In genomic region chr14:122983226-122984215, GRCm38 (mm10) we compare ENCODE assay signal across 8 mouse cellular contexts. TPM values are rescaled to one million over a fixed set of nuclear protein-coding genes. Genes with fewer than 3 reads are reported as not detected.
DNase-seq lines count a peak whose midpoint lies in the region; ATAC-seq and TF ChIP-seq lines count a peak whose summit lies in the region.

Gene Tmtc4 (minus strand): TSS chr14:122984035.

- TF ChIP-seq CTCF in heart, adult 2 months (IDR thresholded peaks at IDR 0.05): no peak

- H3K4me2 ChIP-seq in embryonic facial prominence, embryonic 14.5 days (ENCODE audit: low read depth, low read length): peak within 1 kb of the TSS; percentile 92
- H3K4me2 ChIP-seq in limb, embryonic 13.5 days (replicated peaks): peak within 1 kb of the TSS; percentile 89
- H3K4me2 ChIP-seq in midbrain, embryonic 16.5 days (ENCODE audit: low read length): peak within 1 kb of the TSS; percentile 75

- DNase-seq in 3134 (ENCODE audit: extremely low read depth, insufficient read length, low spot score): peak; percentile 89
- DNase-seq in adrenal gland, postnatal 4 days (ENCODE audit: low spot score in 2 of 2): peak; percentile 86 to 89
- DNase-seq in embryonic facial prominence, embryonic 14.5 days (ENCODE audit: low spot score): peak; percentile 99
- DNase-seq in heart, adult 2 months: peak; percentile 96 to 97
- DNase-seq in kidney, adult 8-10 months: peak; percentile 95
- DNase-seq in spleen, postnatal 14 days (ENCODE audit: low spot score in 2 of 2): peak; percentile 77 to 80

- H3K4me1 ChIP-seq in embryonic facial prominence, embryonic 14.5 days (ENCODE audit: control insufficient read depth, insufficient read depth, low read length): peaks cover 15% of the 10 kb centered on the region; the same call in 1 of the 2 replicates
- H3K4me1 ChIP-seq in heart, adult 2 months (ENCODE audit: control insufficient read depth, insufficient read depth, low read length): peaks cover 2% of the 10 kb centered on the region; the same call in 1 of the 2 replicates
- peaks cover 27% of the 10 kb centered on the region for H3K4me1 ChIP-seq in limb, embryonic 13.5 days
- peaks cover 14% of the 10 kb centered on the region for H3K4me1 ChIP-seq in midbrain, embryonic 16.5 days (ENCODE audit: control insufficient read depth, insufficient read depth, low read length)

- no peaks in the 10 kb centered on the region for H3K9me3 ChIP-seq in embryonic facial prominence, embryonic 14.5 days (ENCODE audit: control insufficient read depth, low read length)
- H3K9me3 ChIP-seq in limb, embryonic 13.5 days: no peaks in the 10 kb centered on the region
- no peaks in the 10 kb centered on the region for H3K9me3 ChIP-seq in midbrain, embryonic 16.5 days (replicated peaks; ENCODE audit: control insufficient read depth, low read length, poor library complexity, severe bottlenecking)

- TF ChIP-seq EP300 in heart, adult 2 months (IDR thresholded peaks at IDR 0.05; ENCODE audit: insufficient read depth, low read depth, low read length): 0 out of 2 replicates have a peak, but pooled peaks have one; percentile 28

- peak; percentile 97 for TF ChIP-seq POLR2A in heart, adult 2 months (IDR thresholded peaks at IDR 0.05; ENCODE audit: insufficient read depth, low read depth, low read length)

- intact Hi-C loops in heart, adult 2 months (cut with DNase I): loop anchor here (2.0 to 10.0 kb wide), 4 partner anchors 71 to 879 kb away; partner anchors contain the start of genes Clybl, Ggact, Pcca and Tm9sf2

- WGBS in embryonic facial prominence, embryonic 14.5 days: 2% methylated on average over 21 of the region's 54 CpGs
- 2% methylated on average over 50 of the region's 54 CpGs for WGBS in heart, adult 2 months
- under 1% methylated on average over 37 of the region's 54 CpGs for WGBS in limb, embryonic 13.5 days
- under 1% methylated on average over 50 of the region's 54 CpGs for WGBS in midbrain, embryonic 16.5 days

- peak within 1 kb of the TSS; percentile 83 for H3K4me3 ChIP-seq in embryonic facial prominence, embryonic 14.5 days (ENCODE audit: low read depth, low read length)
- peak within 1 kb of the TSS; percentile 74 for H3K4me3 ChIP-seq in heart, adult 2 months
- H3K4me3 ChIP-seq in limb, embryonic 13.5 days: peak within 1 kb of the TSS; percentile 82
- H3K4me3 ChIP-seq in midbrain, embryonic 16.5 days (ENCODE audit: low read depth, low read length): peak within 1 kb of the TSS; percentile 79

- H3K9ac ChIP-seq in embryonic facial prominence, embryonic 14.5 days (ENCODE audit: low read depth, low read length): peak within 1 kb of the TSS; percentile 88
- H3K9ac ChIP-seq in heart, adult 2 months (ENCODE audit: low read depth, low read length): peak within 1 kb of the TSS; percentile 81
- H3K9ac ChIP-seq in limb, embryonic 13.5 days: peak within 1 kb of the TSS; percentile 83
- H3K9ac ChIP-seq in midbrain, embryonic 16.5 days (ENCODE audit: low read depth, low read length): peak within 1 kb of the TSS; percentile 86

- no peaks in the 10 kb centered on the region for H3K36me3 ChIP-seq in embryonic facial prominence, embryonic 14.5 days (ENCODE audit: control insufficient read depth, insufficient read depth, low read length)
- H3K36me3 ChIP-seq in heart, adult 2 months (ENCODE audit: control insufficient read depth, insufficient read depth, low read length): no peaks in the 10 kb centered on the region
- no peaks in the 10 kb centered on the region for H3K36me3 ChIP-seq in limb, embryonic 13.5 days
- H3K36me3 ChIP-seq in midbrain, embryonic 16.5 days (ENCODE audit: control insufficient read depth, insufficient read depth, low read length): no peaks in the 10 kb centered on the region

- no peaks in the 10 kb centered on the region for H3K27me3 ChIP-seq in embryonic facial prominence, embryonic 14.5 days (replicated peaks; ENCODE audit: control insufficient read depth, insufficient read depth, low read length)
- no peaks in the 10 kb centered on the region for H3K27me3 ChIP-seq in heart, adult 2 months (ENCODE audit: control insufficient read depth, insufficient read depth, low read length)
- no peaks in the 10 kb centered on the region for H3K27me3 ChIP-seq in limb, embryonic 13.5 days
- H3K27me3 ChIP-seq in midbrain, embryonic 16.5 days (ENCODE audit: control insufficient read depth, insufficient read depth, low read depth, low read length): no peaks in the 10 kb centered on the region

- H3K79me2 ChIP-seq in heart, adult 2 months (replicated peaks; ENCODE audit: control insufficient read depth, insufficient read depth, low read length): no peaks in the 10 kb centered on the region

- ATAC-seq in embryonic facial prominence, embryonic 14.5 days (ENCODE audit: low read depth): peak; percentile 99
- peak; percentile 99 for ATAC-seq in limb, embryonic 13.5 days (ENCODE audit: low FRiP score, low read depth)
- peak; percentile 99 for ATAC-seq in midbrain, embryonic 16.5 days

- H3K27ac ChIP-seq in embryonic facial prominence, embryonic 14.5 days (replicated peaks; ENCODE audit: low read depth, low read length): peak within 1 kb of the TSS; percentile 95
- peak within 1 kb of the TSS; percentile 94 for H3K27ac ChIP-seq in heart, adult 2 months
- peak within 1 kb of the TSS; percentile 93 for H3K27ac ChIP-seq in limb, embryonic 13.5 days
- peak within 1 kb of the TSS; percentile 91 for H3K27ac ChIP-seq in midbrain, embryonic 16.5 days (ENCODE audit: low read length)

RNA-seq across cellular contexts. Expression of gene Tmtc4, which starts in this region (rescaled TPM):
- total RNA-seq in adrenal gland, postnatal 4 days (2021): 10 to 100 TPM; 29.2 to 44.6 TPM
- polyA plus RNA-seq in embryonic facial prominence, embryonic 14.5 days (2014; fragmentation: Nextera tagmentation; extraction: Ambion mirVana): 26.2 and 34.6 TPM in 2 replicates
- 10 to 100 TPM in 1 of 2 experiments, 1 to 10 TPM in 1; 7.3 to 10.2 TPM for total RNA-seq in heart, adult 2 months (2021)
- polyA plus RNA-seq in heart, adult 2 months (2012; rRNA removed): 5.7 and 11.5 TPM in 2 replicates
- polyA plus RNA-seq in limb, embryonic 13.5 days (2015; fragmentation: Nextera tagmentation; extraction: Ambion mirVana): 24.5 and 27.3 TPM in 2 replicates
- polyA plus RNA-seq in midbrain, embryonic 16.5 days (2015; fragmentation: Nextera tagmentation; extraction: Ambion mirVana): 48.0 and 48.9 TPM in 2 replicates

Comparison
In these comparisons a context has a peak if more than half of its experiments do, and no peak if none do; other contexts are left out.
1. Peak in every context shown above with its lines: DNase-seq, ATAC-seq, H3K4me3 ChIP-seq and H3K27ac ChIP-seq.